Mouse (Mus musculus) CH12.LX (cell line): ENCODE measurements around the gene Gatb. TPM values are rescaled to one million over a fixed set of nuclear protein-coding genes. Genes with fewer than 3 reads are reported as not detected.

ENCODE experiments used
- DNase-seq: peaks from one replicate; pipeline ENCODE4 v3.0.0-alpha.2; 2013; ENCODE audit errors: extremely low read depth
- H3K27ac ChIP-seq: 2 replicates; pipeline ENCODE4 v1.5.1; 2012; ENCODE audit warnings: low read depth, mild to moderate bottlenecking, control low read depth, moderate library complexity; ENCODE audit not compliant: insufficient read depth
- H3K27me3 ChIP-seq: replicated peaks from 2 replicates; pipeline ENCODE3; 2012; ENCODE audit warnings: inconsistent platforms
- H3K36me3 ChIP-seq, 2 experiments: replicated peaks in 1 of 2; 2 replicates each; pipeline versions ENCODE3 to v1.6.1; 2012; ENCODE audit warnings: inconsistent platforms in 1 of 2, low read length in 1 of 2, mild to moderate bottlenecking in 1 of 2, mixed read lengths in 1 of 2, moderate library complexity in 1 of 2; ENCODE audit not compliant: control insufficient read depth in 1 of 2, insufficient read depth in 1 of 2
- H3K4me1 ChIP-seq, 2 experiments: 2 replicates each; pipeline ENCODE4 v1.6.1; 2012; ENCODE audit warnings: inconsistent platforms in 1 of 2, moderate library complexity in 1 of 2; ENCODE audit not compliant: insufficient read depth in 2 of 2, control insufficient read depth in 1 of 2
- H3K4me2 ChIP-seq: 2 replicates; pipeline ENCODE4 v1.6.1; 2012; ENCODE audit warnings: low read depth, mild to moderate bottlenecking, control low read depth; ENCODE audit not compliant: poor library complexity, insufficient read depth, severe bottlenecking
- H3K4me3 ChIP-seq, 3 experiments: fragments of 150-350 bp in 1 of 3; sonication (generic) in 1 of 3; replicated peaks in 1 of 3; 2 replicates each; pipeline versions ENCODE3 to v1.5.1; 2011 to 2012; ENCODE audit warnings: low read depth in 2 of 3, low read length in 2 of 3, mild to moderate bottlenecking in 2 of 3, moderate library complexity in 2 of 3, control low read depth in 1 of 3, improper control_type of control experiment in 1 of 3, inconsistent platforms in 1 of 3, mixed read lengths in 1 of 3; ENCODE audit not compliant: poor library complexity in 1 of 3
- H3K79me2 ChIP-seq: replicated peaks from 2 replicates; pipeline ENCODE4 v1.6.1; 2012; ENCODE audit warnings: mild to moderate bottlenecking, moderate library complexity; ENCODE audit not compliant: control insufficient read depth, poor library complexity, insufficient read depth, severe bottlenecking; ENCODE audit errors: extremely low read depth
- H3K9ac ChIP-seq: 2 replicates; pipeline ENCODE4 v1.6.1; 2012; ENCODE audit warnings: low read depth, mild to moderate bottlenecking, control low read depth, moderate library complexity; ENCODE audit not compliant: insufficient read depth
- H3K9me3 ChIP-seq: replicated peaks from 2 replicates; pipeline ENCODE3; 2012; ENCODE audit warnings: low read length, inconsistent platforms, mixed read lengths
- CHD1 ChIP-seq: IDR thresholded peaks from 2 replicates; pipeline ENCODE4 v1.6.1; 2012; ENCODE audit warnings: low read depth, low read length, improper control_type of control experiment, inconsistent platforms
- CHD2 ChIP-seq: IDR thresholded peaks from 2 replicates; pipeline ENCODE4 v1.6.1; 2011; ENCODE audit warnings: low read length, improper control_type of control experiment
- CTCF ChIP-seq, 2 experiments: IDR thresholded peaks in 1 of 2; conservative IDR thresholded peaks in 1 of 2; 2 replicates each; pipeline ENCODE4 v1.5.1; 2011 to 2012; ENCODE audit warnings: low read depth in 2 of 2, low read length in 2 of 2, improper control_type of control experiment in 1 of 2, inconsistent platforms in 1 of 2, mild to moderate bottlenecking in 1 of 2, moderate library complexity in 1 of 2
- E2F4 ChIP-seq: IDR thresholded peaks from 2 replicates; pipeline ENCODE4 v1.6.1; 2011; ENCODE audit warnings: low read depth, low read length, improper control_type of control experiment; ENCODE audit not compliant: insufficient replicate concordance
- HCFC1 ChIP-seq: IDR thresholded peaks from 2 replicates; pipeline ENCODE4 v1.6.1; 2012; ENCODE audit warnings: low read depth, mild to moderate bottlenecking, inconsistent platforms, low read length, improper control_type of control experiment
- IRF4 ChIP-seq: IDR thresholded peaks from 2 replicates; pipeline ENCODE4 v1.6.1; 2014; ENCODE audit warnings: low read depth, mild to moderate bottlenecking, inconsistent platforms, low read length, improper control_type of control experiment
- MAFK ChIP-seq: IDR thresholded peaks from 2 replicates; pipeline ENCODE4 v1.6.1; 2011; ENCODE audit warnings: low read length, improper control_type of control experiment; ENCODE audit not compliant: insufficient replicate concordance
- MAX ChIP-seq: IDR thresholded peaks from 2 replicates; pipeline ENCODE4 v1.6.1; 2011; ENCODE audit warnings: low read length, improper control_type of control experiment
- MAZ ChIP-seq: IDR thresholded peaks from 2 replicates; pipeline ENCODE4 v1.6.1; 2012; ENCODE audit warnings: low read depth, mild to moderate bottlenecking, inconsistent platforms, low read length, improper control_type of control experiment, moderate library complexity
- MXI1 ChIP-seq: IDR thresholded peaks from 2 replicates; pipeline ENCODE4 v1.6.1; 2011; ENCODE audit warnings: mild to moderate bottlenecking, low read depth, low read length, improper control_type of control experiment
- MYC ChIP-seq: IDR thresholded peaks from 2 replicates; pipeline ENCODE4 v1.6.1; 2011; ENCODE audit warnings: low read depth, mild to moderate bottlenecking, improper control_type of control experiment, low read length
- NELFE ChIP-seq: IDR thresholded peaks from 2 replicates; pipeline ENCODE4 v1.6.1; 2011; ENCODE audit warnings: low read depth, low read length, improper control_type of control experiment
- NRF1 ChIP-seq: IDR thresholded peaks from 2 replicates; pipeline ENCODE4 v1.6.1; 2014; ENCODE audit warnings: low read depth, mild to moderate bottlenecking, inconsistent platforms, low read length, improper control_type of control experiment, moderate library complexity
- POLR2AphosphoS2 ChIP-seq: IDR thresholded peaks from 2 replicates; pipeline ENCODE4 v1.6.1; 2011; ENCODE audit warnings: low read depth, low read length, improper control_type of control experiment
- RAD21 ChIP-seq: IDR thresholded peaks from 2 replicates; pipeline ENCODE4 v1.6.1; 2011; ENCODE audit warnings: low read depth, mild to moderate bottlenecking, low read length, improper control_type of control experiment, moderate library complexity
- USF2 ChIP-seq: conservative IDR thresholded peaks from 2 replicates; pipeline ENCODE4 v1.6.1; 2011; ENCODE audit warnings: low read depth, low read length, improper control_type of control experiment
- ZC3H11A ChIP-seq: IDR thresholded peaks from 2 replicates; pipeline ENCODE4 v1.6.1; 2012; ENCODE audit warnings: low read depth, mild to moderate bottlenecking, inconsistent platforms, low read length, improper control_type of control experiment
- dilution Hi-C: fragments of 300-500 bp; cut with MboI; formaldehyde crosslinking; loops from 2 replicates; pipeline ENCODE4 v1.14.3; 2020; ENCODE audit warnings: low sequenced_read_pairs; ENCODE audit not compliant: extremely low pct_unique_long_range_greater_than_20kb, extremely low pct_ligation_motif_present
- in situ Hi-C: fragments of 300-500 bp; cut with MboI; formaldehyde crosslinking; loops from 3 replicates; pipeline ENCODE4 v1.14.3; 2019; ENCODE audit warnings: low sequenced_read_pairs, low pct_ligation_motif_present, low pct_unique_long_range_greater_than_20kb, mixed read lengths
- polyA plus RNA-seq: library from polyadenylated mRNA; unstranded; fragments of >175 nt; gene quantifications from 2 replicates; pipeline ENCODE4 v1.2.1, GENCODE M21; 2012; ENCODE audit warnings: low read depth; ENCODE audit not compliant: insufficient read length
- total RNA-seq, 2 experiments: library from RNA; depleted of rRNA; stranded (reverse); fragments of 300-350 nt in 1 of 2; fragments of >200 nt in 1 of 2; gene quantifications; 2 replicates each; pipeline ENCODE4 v1.2.3; 2012 to 2014

The Gatb gene
- total and polyA plus RNA-seq, 3 experiments = 27.4 to 39.8 (median 31.9) TPM

GRCm38 (mm10) chr3:85532376-85532775, 41.5 kb upstream of the Gatb start:
- in situ Hi-C loops (no loop called here), dilution Hi-C loops (no loop called here)
- H3K27ac ChIP-seq = no peak overlapping the region
- no peak for TF ChIP-seq NELFE
- no peak for TF ChIP-seq CHD1
- TF ChIP-seq ZC3H11A = no peak
- no peak for TF ChIP-seq MAZ
- H3K4me3 ChIP-seq = no peak overlapping the region
- H3K9me3 ChIP-seq = no peaks in the 10 kb centered on the region
- H3K36me3 ChIP-seq = no peaks in the 10 kb centered on the region
- H3K79me2 ChIP-seq = no peaks in the 10 kb centered on the region
- H3K27me3 ChIP-seq = no peaks in the 10 kb centered on the region
- H3K4me2 ChIP-seq = no peak overlapping the region
- no peaks in the 10 kb centered on the region for H3K4me1 ChIP-seq
- no peak for DNase-seq
- no peak overlapping the region for H3K9ac ChIP-seq

GRCm38 (mm10) chr3:85535042-85535441, 38.9 kb upstream of the Gatb start:
- Histone ChIP-seq H3K4me1 (no peaks in the 10 kb centered on the region), H3K36me3 (no peaks in the 10 kb centered on the region), H3K4me2 (no peak overlapping the region), H3K9ac (no peak overlapping the region), H3K27ac (no peak overlapping the region), H3K79me2 (no peaks in the 10 kb centered on the region), H3K4me3 (no peak overlapping the region), H3K27me3 (no peaks in the 10 kb centered on the region), H3K9me3 (no peaks in the 10 kb centered on the region)
- no peak for TF ChIP-seq RAD21
- no peak for TF ChIP-seq NELFE
- TF ChIP-seq HCFC1 = no peak
- no peak for TF ChIP-seq MAFK
- no peak for TF ChIP-seq IRF4
- no peak for TF ChIP-seq E2F4
- no peak for TF ChIP-seq USF2
- no peak for TF ChIP-seq CTCF (conservative IDR thresholded peaks at IDR 0.05 in 1 of 2, IDR thresholded peaks at IDR 0.05 in 1 of 2; ENCODE audit: low read depth in 2 of 2, low read length in 2 of 2)
- TF ChIP-seq MYC = no peak
- no peak for TF ChIP-seq POLR2AphosphoS2
- TF ChIP-seq MXI1 = no peak
- no peak for TF ChIP-seq CHD2
- TF ChIP-seq MAX = no peak
- TF ChIP-seq ZC3H11A = no peak
- TF ChIP-seq NRF1 = no peak
- DNase-seq = no peak
- dilution Hi-C loops (no loop called here), in situ Hi-C loops (no loop called here)
